Mouse (Mus musculus) kidney, embryonic 16.5 days (tissue): Measurements from ENCODE around the gene Ttll8. TPM values are rescaled to one million over a fixed set of nuclear protein-coding genes. Genes with fewer than 3 reads are reported as not detected.
A peak's percentile ranks its signal among the peaks of the same experiment; 100 is the strongest.

Experiments used
- ATAC-seq: fragments of 200-750 bp; cut with Nextera tagmentation; 2 replicates; pipeline ENCODE4 v1.8.0; 2017; ENCODE audit warnings: moderate TSS enrichment; ENCODE audit not compliant: low FRiP score, low TSS enrichment
- H3K27ac ChIP-seq: fragments of 300-500 bp; sonication (generic); 2 replicates; pipeline ENCODE4 v1.5.1; 2014; ENCODE audit warnings: low read length
- H3K27me3 ChIP-seq: fragments of 300-500 bp; sonication (generic); 2 replicates; pipeline ENCODE4 v1.6.1; 2014; ENCODE audit warnings: low read length, control low read depth, mixed read lengths; ENCODE audit not compliant: insufficient read depth
- H3K36me3 ChIP-seq: fragments of 300-500 bp; sonication (generic); 2 replicates; pipeline ENCODE4 v1.6.1; 2014; ENCODE audit warnings: low read length, control low read depth, mixed read lengths; ENCODE audit not compliant: insufficient read depth
- H3K4me1 ChIP-seq: fragments of 300-500 bp; sonication (generic); 2 replicates; pipeline ENCODE4 v1.6.1; 2014; ENCODE audit warnings: low read length, control low read depth, mixed read lengths; ENCODE audit not compliant: insufficient read depth
- H3K4me2 ChIP-seq: fragments of 300-500 bp; sonication (generic); replicated peaks from 2 replicates; pipeline ENCODE4 v1.6.1; 2014; ENCODE audit warnings: low read depth, low read length
- H3K4me3 ChIP-seq: fragments of 300-500 bp; sonication (generic); 2 replicates; pipeline ENCODE4 v1.5.1; 2014; ENCODE audit warnings: mild to moderate bottlenecking, low read length
- H3K9ac ChIP-seq: fragments of 300-500 bp; sonication (generic); replicated peaks from 2 replicates; pipeline ENCODE4 v1.6.1; 2014; ENCODE audit warnings: low read length
- H3K9me3 ChIP-seq: fragments of 300-500 bp; sonication (generic); 2 replicates; pipeline ENCODE4 v1.6.1; 2016; ENCODE audit warnings: low read length, control low read depth
- WGBS: fragments of 180-500 bp; shearing (Covaris S2); extraction: QIAGEN DNeasy Blood & Tissue Kit; methylation state at CpG from one replicate; pipeline ENCODE4 v1.1.7; 2014; 5-methylcytosine and 5-hydroxymethylcytosine counted together
- polyA plus RNA-seq: library from polyadenylated mRNA; unstranded; fragments of >200 nt; fragmentation: Nextera tagmentation; extraction: Ambion mirVana; gene quantifications from 2 replicates; pipeline ENCODE4 v1.2.1, GENCODE M21; 2015

Gene Ttll8
- polyA plus RNA-seq, 1 experiment from 2014 or later: not detected

- Histone ChIP-seq H3K9ac (no peak overlapping the region), H3K9me3 (no peaks in the 10 kb centered on the region), H3K4me3 (no peak overlapping the region), H3K4me2 (no peak overlapping the region), H3K4me1 (peaks cover 26% of the 10 kb centered on the region), H3K36me3 (no peaks in the 10 kb centered on the region), H3K27me3 (no peaks in the 10 kb centered on the region), H3K27ac (no peak overlapping the region)
- 93% methylated on average over 7 of the region's 7 CpGs for WGBS
- no peak for ATAC-seq
These were observed 96.9 kb downstream of the Ttll8 start for GRCm38 (mm10) chr15:88857361-88857760.

DNA sequence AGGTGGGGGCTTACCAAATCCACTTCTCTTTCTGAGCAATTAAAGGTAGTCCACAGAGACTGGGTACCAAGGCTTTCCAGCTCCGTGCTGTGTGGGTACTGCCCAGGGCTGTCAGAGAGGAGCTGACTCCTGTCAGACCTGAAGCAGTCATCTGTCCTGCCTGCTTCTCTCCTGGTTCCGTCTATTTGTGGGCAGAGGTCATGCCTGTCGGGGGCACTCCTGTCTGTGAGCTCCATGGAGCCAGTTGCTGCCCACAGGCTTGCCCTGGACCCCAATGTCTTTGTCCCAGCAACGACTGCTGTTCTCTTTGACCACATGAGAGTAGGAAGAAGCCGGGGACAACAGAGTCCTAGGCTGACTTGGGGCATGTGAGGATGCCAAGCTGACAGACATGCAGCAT, 97.6 kb downstream of the Ttll8 start:
- Histone ChIP-seq H3K4me2 (no peak overlapping the region), H3K36me3 (no peaks in the 10 kb centered on the region), H3K27me3 (no peaks in the 10 kb centered on the region), H3K4me3 (no peak overlapping the region), H3K27ac (no peak overlapping the region), H3K4me1 (peaks cover 30% of the 10 kb centered on the region), H3K9me3 (no peaks in the 10 kb centered on the region), H3K9ac (no peak overlapping the region)
- no peak for ATAC-seq
- 87% methylated on average over 5 of the region's 5 CpGs for WGBS

DNA sequence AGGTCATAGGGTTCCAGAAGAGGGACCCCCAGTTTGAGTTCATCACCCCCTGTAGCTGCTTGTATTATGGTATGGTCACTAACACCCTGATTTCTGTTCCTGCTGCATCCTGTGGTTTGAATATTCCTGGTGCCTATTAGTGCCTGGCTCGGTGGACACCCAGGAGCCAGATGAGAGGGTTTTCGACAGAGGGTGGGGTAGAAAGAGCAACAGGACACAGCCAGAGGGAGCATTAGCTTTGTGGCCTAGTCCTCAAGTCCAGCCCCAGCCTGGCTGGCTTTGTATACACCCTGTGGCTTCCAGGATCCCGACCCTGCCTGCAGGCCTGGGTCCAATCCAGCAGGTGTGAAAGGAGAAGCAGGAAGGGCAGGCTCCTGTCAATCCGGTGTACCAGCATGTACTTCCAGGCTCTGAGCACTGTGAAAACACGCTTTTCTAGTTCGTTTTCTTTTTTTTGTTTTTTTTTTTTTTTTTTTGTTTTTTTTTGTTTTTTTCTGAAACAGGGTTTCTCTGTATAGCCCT, 98.3 kb downstream of the Ttll8 start:
- no peak overlapping the region for H3K27ac ChIP-seq
- peaks cover 32% of the 10 kb centered on the region for H3K4me1 ChIP-seq
- no peak overlapping the region; the same call in 1 of the 2 replicates for H3K9ac ChIP-seq
- 72% methylated on average over 6 of the region's 6 CpGs for WGBS
- no peak overlapping the region for H3K4me2 ChIP-seq
- H3K36me3 ChIP-seq: no peaks in the 10 kb centered on the region
- no peak overlapping the region for H3K4me3 ChIP-seq
- ATAC-seq: no peak
- no peaks in the 10 kb centered on the region for H3K9me3 ChIP-seq
- H3K27me3 ChIP-seq: no peaks in the 10 kb centered on the region

DNA sequence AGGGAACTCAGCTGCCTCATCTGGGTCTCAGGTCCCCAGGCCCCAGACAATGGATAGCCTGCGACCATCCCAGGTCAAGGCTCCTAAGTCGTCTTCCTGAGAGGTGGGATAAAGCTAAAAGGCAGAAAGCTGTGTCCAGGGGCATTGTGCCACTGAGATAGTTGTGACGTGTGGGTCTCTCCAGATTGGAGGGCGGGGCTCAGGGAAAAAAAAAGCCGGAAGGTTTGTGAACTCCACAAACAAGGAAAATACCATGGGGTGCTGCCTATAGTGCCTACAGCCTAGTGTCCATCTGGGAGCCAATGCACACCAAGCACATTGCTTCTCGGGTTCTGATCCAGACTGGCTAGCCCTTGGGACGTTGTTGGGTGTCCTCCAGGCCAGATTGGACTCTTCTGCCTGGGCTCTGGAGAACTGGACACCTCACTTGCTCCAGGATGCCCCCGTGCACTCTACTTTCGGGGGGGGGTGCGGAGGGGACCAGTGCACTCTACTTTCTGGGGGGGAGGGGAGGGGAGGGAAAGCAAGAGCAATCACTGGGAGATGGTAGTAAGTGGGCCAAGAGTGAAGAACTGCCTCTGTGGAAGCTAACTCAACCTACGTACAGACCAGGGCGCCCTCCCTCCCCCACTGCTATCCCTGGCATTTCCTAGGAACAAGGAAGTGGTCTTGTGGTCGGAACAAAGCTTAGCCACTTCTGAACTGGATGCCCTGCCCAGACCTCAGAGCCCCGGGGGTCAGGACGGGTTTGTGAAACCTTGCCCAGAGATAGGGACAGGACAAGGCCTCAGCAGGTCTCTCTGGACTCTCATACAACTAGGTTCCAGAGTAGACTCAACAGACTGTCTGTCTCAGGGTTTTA, 99.0 kb downstream of the Ttll8 start:
- no peak for ATAC-seq

GRCm38 (mm10) chr15:88854119-88854968, 99.9 kb downstream of the Ttll8 start:
- no peak overlapping the region; the same call in 1 of the 2 replicates for H3K9ac ChIP-seq
- peaks cover 42% of the 10 kb centered on the region for H3K4me1 ChIP-seq
- no peaks in the 10 kb centered on the region for H3K27me3 ChIP-seq
- H3K4me3 ChIP-seq: no peak overlapping the region
- 41% methylated on average over 6 of the region's 6 CpGs for WGBS
- H3K36me3 ChIP-seq: no peaks in the 10 kb centered on the region
- peak overlapping the region; percentile 77 for H3K27ac ChIP-seq
- peak; percentile 72 for ATAC-seq
- no peaks in the 10 kb centered on the region for H3K9me3 ChIP-seq
- H3K4me2 ChIP-seq: no peak overlapping the region

More for the DNA sequence above, 99.0 kb downstream of the Ttll8 start:
- Histone ChIP-seq H3K36me3 (no peaks in the 10 kb centered on the region), H3K4me3 (no peak overlapping the region), H3K27me3 (no peaks in the 10 kb centered on the region), H3K9ac (no peak overlapping the region), H3K4me2 (no peak overlapping the region), H3K27ac (peak overlapping the region; percentile 77), H3K4me1 (peaks cover 39% of the 10 kb centered on the region), H3K9me3 (no peaks in the 10 kb centered on the region)
- 72% methylated on average over 15 of the region's 15 CpGs for WGBS

DNA sequence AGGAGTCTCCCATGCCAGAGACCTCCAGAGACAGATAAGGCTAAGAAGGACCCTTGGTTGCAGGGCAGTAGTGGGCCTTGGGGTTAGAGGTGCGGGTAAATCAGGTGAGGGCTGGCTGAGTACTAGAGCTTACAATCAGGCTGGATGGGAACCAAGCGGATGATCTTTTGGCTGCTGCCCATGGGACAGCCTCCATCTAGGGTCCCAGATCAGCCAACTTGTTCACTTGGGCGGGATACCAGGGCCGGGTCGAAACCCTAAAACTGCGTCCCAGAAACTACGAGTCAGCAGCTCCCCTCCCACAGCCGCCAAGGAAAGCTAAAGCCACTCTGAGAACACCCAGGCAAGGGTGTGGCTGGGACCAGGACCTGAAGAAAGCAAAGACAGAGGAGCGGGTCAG, 101.1 kb downstream of the Ttll8 start:
- Histone ChIP-seq H3K9me3 (no peaks in the 10 kb centered on the region), H3K9ac (no peak overlapping the region), H3K4me1 (peaks cover 42% of the 10 kb centered on the region), H3K27ac (no peak overlapping the region; the same call in 1 of the 2 replicates), H3K4me3 (no peak overlapping the region), H3K36me3 (no peaks in the 10 kb centered on the region), H3K27me3 (no peaks in the 10 kb centered on the region), H3K4me2 (no peak overlapping the region)
- no peak for ATAC-seq
- 85% methylated on average over 9 of the region's 9 CpGs for WGBS

GRCm38 (mm10) chr15:88851507-88852149, 102.6 kb downstream of the Ttll8 start:
- Histone ChIP-seq H3K9me3 (no peaks in the 10 kb centered on the region), H3K9ac (0 out of 2 replicates have a peak overlapping the region, but pooled peaks have one; percentile 33), H3K36me3 (no peaks in the 10 kb centered on the region), H3K27ac (peak overlapping the region; percentile 87), H3K4me1 (peaks cover 42% of the 10 kb centered on the region), H3K27me3 (no peaks in the 10 kb centered on the region), H3K4me2 (peak overlapping the region; percentile 20; the same call in 1 of the 2 replicates), H3K4me3 (no peak overlapping the region)
- WGBS: 61% methylated on average over 10 of the region's 10 CpGs
- ATAC-seq: peak; percentile 79

DNA sequence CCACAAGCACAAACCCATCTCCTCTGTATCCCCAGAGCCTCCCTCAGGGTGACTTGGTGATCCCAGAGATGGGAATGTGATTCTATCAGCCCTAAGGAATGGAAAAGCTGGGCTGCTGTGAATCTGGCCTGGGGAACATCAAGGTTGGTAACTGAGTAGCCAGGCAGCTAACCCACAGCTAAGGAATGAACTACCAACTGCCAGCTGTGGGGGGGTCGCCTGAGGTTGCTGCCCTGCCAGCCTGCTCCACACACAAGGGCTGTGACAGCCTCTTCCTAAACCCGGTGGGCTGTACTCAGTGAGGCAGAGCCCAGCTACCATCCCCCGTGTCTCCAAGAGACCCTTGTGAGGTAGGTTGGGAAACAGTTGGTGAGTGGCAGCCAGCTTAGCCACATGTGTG, 103.1 kb downstream of the Ttll8 start:
- no peaks in the 10 kb centered on the region for H3K9me3 ChIP-seq
- peak; percentile 37 for ATAC-seq
- peak overlapping the region; percentile 87 for H3K27ac ChIP-seq
- H3K4me2 ChIP-seq: peak overlapping the region; percentile 20; the same call in 1 of the 2 replicates
- no peaks in the 10 kb centered on the region for H3K27me3 ChIP-seq
- H3K4me3 ChIP-seq: no peak overlapping the region
- no peaks in the 10 kb centered on the region for H3K36me3 ChIP-seq
- 25% methylated on average over 3 of the region's 3 CpGs for WGBS
- H3K9ac ChIP-seq: 0 out of 2 replicates have a peak overlapping the region, but pooled peaks have one; percentile 33
- peaks cover 42% of the 10 kb centered on the region for H3K4me1 ChIP-seq

DNA sequence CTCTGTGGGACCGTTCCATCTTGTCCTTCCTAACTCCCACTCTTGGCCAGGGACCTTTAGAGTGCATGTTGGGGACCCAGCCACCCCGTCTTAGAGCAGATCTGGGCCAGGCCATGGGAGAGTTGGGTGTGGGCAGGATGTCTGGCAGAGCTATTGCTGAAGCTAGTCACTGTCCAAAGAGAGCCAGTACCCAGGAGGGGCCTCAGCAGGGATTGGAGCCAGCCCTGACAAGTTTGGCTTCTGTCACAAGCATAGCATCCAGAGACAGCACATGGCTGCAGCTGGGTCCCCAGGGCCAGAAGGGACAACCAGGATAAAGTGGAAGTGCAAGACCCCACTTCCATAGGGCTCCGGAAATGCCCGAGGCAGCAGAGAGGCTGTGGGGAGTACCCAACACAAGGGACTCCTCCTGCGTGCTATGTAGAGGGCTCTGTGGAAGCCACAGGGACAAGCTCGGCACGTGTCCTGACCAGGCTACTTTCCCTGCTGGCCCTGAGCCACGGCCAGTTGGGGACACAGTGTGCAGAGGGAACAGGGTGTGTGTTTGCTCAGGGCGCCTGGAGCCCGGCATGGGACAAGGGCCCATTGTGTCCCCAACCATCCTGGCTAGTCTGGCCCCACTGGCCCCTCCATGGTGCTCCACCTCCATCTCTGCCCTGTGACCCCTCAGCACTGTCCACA, 103.9 kb downstream of the Ttll8 start:
- peak; percentile 6; the same call in 1 of the 2 replicates for ATAC-seq
- no peak overlapping the region for H3K4me2 ChIP-seq
- peaks cover 39% of the 10 kb centered on the region for H3K4me1 ChIP-seq
- H3K36me3 ChIP-seq: no peaks in the 10 kb centered on the region
- no peak overlapping the region for H3K9ac ChIP-seq
- no peaks in the 10 kb centered on the region for H3K27me3 ChIP-seq
- H3K4me3 ChIP-seq: no peak overlapping the region
- no peaks in the 10 kb centered on the region for H3K9me3 ChIP-seq
- peak overlapping the region; percentile 87; the same call in 1 of the 2 replicates for H3K27ac ChIP-seq
- 67% methylated on average over 10 of the region's 10 CpGs for WGBS
